Mouse (Mus musculus) spleen, adult 2 months (tissue): ENCODE results near the gene Rgs9bp. TPM values are rescaled to one million over a fixed set of nuclear protein-coding genes. Genes with fewer than 3 reads are reported as not detected.

Experiments used
- DNase-seq, 2 experiments: peaks; one replicate each; pipeline versions ENCODE4 v3.0.0 to v3.0.0-alpha.2; 2012 to 2021; ENCODE audit warnings: low spot score in 2 of 2, low read depth in 1 of 2
- H3K27ac ChIP-seq: fragments of 200-500 bp; 2 replicates; pipeline ENCODE4 v1.5.1; 2012; ENCODE audit warnings: low read length, inconsistent platforms; ENCODE audit not compliant: insufficient read depth
- H3K27me3 ChIP-seq: fragments of 200-500 bp; 2 replicates; pipeline ENCODE4 v1.6.1; 2012; ENCODE audit warnings: mild to moderate bottlenecking, moderate library complexity, low read length, inconsistent platforms; ENCODE audit not compliant: control insufficient read depth, insufficient read depth
- H3K36me3 ChIP-seq: fragments of 200-500 bp; 2 replicates; pipeline ENCODE4 v1.6.1; 2012; ENCODE audit warnings: mild to moderate bottlenecking, low read length, inconsistent platforms; ENCODE audit not compliant: control insufficient read depth, insufficient read depth
- H3K4me1 ChIP-seq: fragments of 200-500 bp; 2 replicates; pipeline ENCODE4 v1.6.1; 2011; ENCODE audit warnings: inconsistent platforms; ENCODE audit not compliant: control insufficient read depth, insufficient read depth, insufficient read length
- H3K4me3 ChIP-seq: fragments of 200-500 bp; 2 replicates; pipeline ENCODE4 v1.5.1; 2011; ENCODE audit warnings: mild to moderate bottlenecking, inconsistent platforms; ENCODE audit not compliant: insufficient read depth, insufficient read length; ENCODE audit errors: extremely low read depth
- CTCF ChIP-seq: fragments of 200-500 bp; IDR thresholded peaks from 2 replicates; pipeline ENCODE4 v1.5.1; 2011; ENCODE audit warnings: mild to moderate bottlenecking, inconsistent platforms; ENCODE audit not compliant: insufficient read depth, insufficient read length, insufficient replicate concordance; ENCODE audit errors: extremely low read depth
- POLR2A ChIP-seq: fragments of 200-500 bp; IDR thresholded peaks from 2 replicates; pipeline ENCODE4 v1.6.1; 2011; ENCODE audit warnings: low read depth, low read length, inconsistent platforms
- WGBS: fragments of 180-500 bp; shearing (Covaris S2); methylation state at CpG from one replicate; pipeline ENCODE4 v1.1.7; 2018; 5-methylcytosine and 5-hydroxymethylcytosine counted together
- polyA plus RNA-seq: library from polyadenylated mRNA; depleted of rRNA; stranded (reverse); fragments of >200 nt; gene quantifications from 2 replicates; pipeline ENCODE4 v1.2.3, GENCODE M21; 2012

Rgs9bp gene
- polyA plus RNA-seq, 1 experiment = 0.11 TPM

DNA sequence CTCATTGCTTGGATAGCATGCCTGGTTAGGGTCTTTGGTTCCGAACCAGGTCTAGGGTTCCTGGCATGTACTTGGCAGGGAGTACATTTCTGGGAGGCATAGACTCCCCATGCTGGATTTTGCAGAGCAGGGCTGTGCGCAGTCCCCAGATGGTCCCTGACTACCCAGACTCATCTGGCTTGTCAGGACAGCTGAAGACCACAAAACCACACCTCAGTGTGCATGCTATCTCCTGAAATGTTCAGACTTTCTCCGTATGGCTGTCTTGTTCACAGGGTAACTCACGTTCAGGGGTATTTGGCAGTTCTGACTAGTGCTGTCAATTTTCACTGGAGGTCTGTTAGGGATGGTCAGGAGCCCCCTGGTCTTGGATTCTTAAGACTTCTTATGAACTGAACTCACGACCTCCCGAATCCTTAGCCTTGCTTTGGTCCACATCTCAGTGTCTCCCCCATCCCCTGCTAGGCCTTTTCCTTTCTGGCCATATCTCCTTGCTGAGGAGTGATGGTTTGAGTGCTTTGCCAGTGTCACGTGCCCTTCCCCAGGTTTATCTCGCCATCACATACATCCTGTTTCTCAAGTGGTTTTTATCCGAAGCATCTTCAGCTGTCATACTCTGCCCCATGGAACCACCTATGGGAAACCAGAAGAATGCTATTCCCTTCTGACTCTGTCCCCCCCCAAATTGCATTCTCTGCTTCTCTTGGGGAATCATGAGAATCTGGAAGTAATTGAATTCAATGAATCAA is 3.5 kb upstream of the Rgs9bp start:
- Histone ChIP-seq H3K27ac (no peak overlapping the region), H3K27me3 (peaks cover 5% of the 10 kb centered on the region), H3K36me3 (0 out of 2 replicates have a peak, but pooled peaks cover 5% of the 10 kb centered on the region), H3K4me3 (no peak overlapping the region), H3K4me1 (peaks cover 3% of the 10 kb centered on the region; the same call in 1 of the 2 replicates)
- TF ChIP-seq CTCF (no peak), POLR2A (no peak)
- no peak for DNase-seq
- WGBS = 32% methylated on average over 9 of the region's 9 CpGs

- no peak for DNase-seq
- H3K27ac ChIP-seq = no peak overlapping the region
- H3K4me3 ChIP-seq = no peak overlapping the region
- peaks cover 5% of the 10 kb centered on the region for H3K27me3 ChIP-seq
- TF ChIP-seq POLR2A (no peak), CTCF (no peak)
- no peaks in the 10 kb centered on the region for H3K36me3 ChIP-seq
- peaks cover 3% of the 10 kb centered on the region; the same call in 1 of the 2 replicates for H3K4me1 ChIP-seq
- 81% methylated on average over 5 of the region's 5 CpGs for WGBS
Measured at GRCm38 (mm10) chr7:35587728-35588127, 2.3 kb upstream of the Rgs9bp start.

DNA sequence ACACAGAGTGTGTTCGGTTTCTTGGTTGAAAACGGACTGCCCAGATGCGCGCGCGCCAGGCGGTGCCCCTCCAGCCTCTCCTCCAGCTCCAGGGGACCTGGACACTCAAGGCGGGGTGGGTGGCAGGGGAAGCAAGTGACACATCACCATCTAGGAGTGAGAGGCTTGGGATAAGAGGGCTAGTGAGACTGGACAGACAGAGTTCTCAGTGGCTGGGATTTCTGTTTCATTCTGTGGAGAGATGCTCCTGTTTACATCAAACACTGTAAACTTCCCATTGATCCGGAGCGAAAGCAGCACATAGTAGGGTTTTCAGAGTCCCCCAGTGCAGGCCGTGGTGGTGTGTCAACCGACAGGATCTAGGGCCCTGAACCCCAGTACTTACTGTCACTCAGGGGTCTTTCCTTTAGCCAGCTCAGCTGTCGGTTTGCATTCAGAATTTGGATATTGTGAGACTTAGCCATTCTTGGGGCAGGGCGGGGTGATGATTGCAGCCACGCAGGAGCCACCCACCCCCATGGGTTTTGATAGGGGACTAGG is 1.6 kb upstream of the Rgs9bp start:
- TF ChIP-seq CTCF (no peak), POLR2A (no peak)
- peak overlapping the region; percentile 86; the same call in 1 of the 2 replicates for H3K4me3 ChIP-seq
- no peaks in the 10 kb centered on the region for H3K36me3 ChIP-seq
- peaks cover 5% of the 10 kb centered on the region for H3K27me3 ChIP-seq
- H3K4me1 ChIP-seq = peaks cover 3% of the 10 kb centered on the region; the same call in 1 of the 2 replicates
- H3K27ac ChIP-seq = no peak overlapping the region
- WGBS = 50% methylated on average over 15 of the region's 15 CpGs
- no peak for DNase-seq

GRCm38 (mm10) chr7:35586055-35586905 is 898 bp upstream of the Rgs9bp start, which contains the start of gene Ankrd27:
TSS of gene Ankrd27 (plus strand) at chr7:35586244.
- H3K4me3 ChIP-seq = peak within 1 kb of the TSS; percentile 86
- peaks cover 5% of the 10 kb centered on the region for H3K27me3 ChIP-seq
- WGBS = under 1% methylated on average over 48 of the region's 49 CpGs
- H3K36me3 ChIP-seq = no peaks in the 10 kb centered on the region
- H3K27ac ChIP-seq = peak within 1 kb of the TSS; percentile 40; the same call in 1 of the 2 replicates
- H3K4me1 ChIP-seq = peaks cover 3% of the 10 kb centered on the region; the same call in 1 of the 2 replicates
- peak; percentile 91 to 92 for DNase-seq
- TF ChIP-seq POLR2A (peak; percentile 13; the same call in 1 of the 2 replicates), CTCF (no peak)

DNA sequence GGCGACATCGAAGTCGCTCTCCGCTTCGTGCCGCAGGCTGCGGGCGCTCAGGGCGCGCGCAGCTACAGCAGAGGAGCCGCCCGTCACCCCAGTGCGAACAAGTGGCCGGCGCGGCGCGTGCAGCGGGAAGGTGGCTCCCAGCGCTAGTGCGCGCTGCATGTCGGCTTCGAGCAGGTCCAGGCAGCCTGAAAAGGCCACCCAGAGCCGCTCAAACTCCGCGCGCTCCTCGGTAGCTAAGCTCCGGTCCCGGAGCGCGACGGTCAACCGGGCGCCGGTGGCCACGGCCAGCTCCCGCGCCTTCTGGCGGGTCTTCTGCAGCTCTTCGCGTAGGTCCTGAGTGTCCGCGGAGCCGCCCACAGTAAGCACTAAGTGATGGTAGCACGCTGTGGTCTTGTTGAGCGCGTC is 594 bp downstream of the Rgs9bp start:
- Histone ChIP-seq H3K4me1 (peaks cover 3% of the 10 kb centered on the region; the same call in 1 of the 2 replicates), H3K27ac (no peak overlapping the region), H3K4me3 (peak overlapping the region; percentile 75), H3K27me3 (peaks cover 5% of the 10 kb centered on the region), H3K36me3 (no peaks in the 10 kb centered on the region)
- peak in 1 of 2 experiments; percentile 22 for DNase-seq
- TF ChIP-seq POLR2A (no peak), CTCF (no peak)
- under 1% methylated on average over 50 of the region's 50 CpGs for WGBS

DNA sequence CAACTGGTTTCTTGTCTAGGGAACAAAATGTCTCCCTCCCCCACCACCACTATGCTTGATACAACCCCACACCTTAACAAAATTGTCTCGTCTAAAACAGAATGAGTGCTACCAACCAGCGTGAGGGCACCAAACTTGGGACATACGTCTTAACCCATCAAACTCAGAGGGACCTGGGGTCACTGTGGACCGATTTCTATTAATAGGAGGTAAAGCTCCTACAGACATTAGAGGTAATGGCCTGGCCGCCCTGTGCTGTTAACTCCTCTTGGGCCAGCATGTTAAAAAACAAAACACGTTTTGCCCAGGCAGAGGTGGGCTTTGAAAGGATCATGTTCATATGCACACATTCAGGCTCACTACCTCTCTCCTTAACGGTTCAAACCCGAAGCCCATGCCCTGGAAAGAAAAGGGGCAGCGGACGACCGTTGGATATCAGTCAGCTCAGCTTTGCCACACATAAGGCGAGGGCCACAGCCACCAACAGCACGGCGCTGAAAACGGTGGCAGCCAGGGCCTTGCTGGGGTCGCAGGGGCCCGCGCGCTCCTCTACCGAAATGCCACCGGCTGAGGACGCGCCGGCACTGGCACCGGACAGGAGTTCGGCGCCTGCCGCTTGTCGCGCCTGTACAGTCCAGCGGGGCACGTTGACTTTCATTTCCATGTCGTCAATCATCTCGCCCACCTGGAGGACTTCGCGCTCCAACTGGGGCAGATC is 1.2 kb downstream of the Rgs9bp start:
- DNase-seq = no peak
- peaks cover 5% of the 10 kb centered on the region for H3K27me3 ChIP-seq
- H3K4me1 ChIP-seq = peaks cover 3% of the 10 kb centered on the region; the same call in 1 of the 2 replicates
- 9% methylated on average over 36 of the region's 36 CpGs for WGBS
- no peak overlapping the region for H3K27ac ChIP-seq
- H3K4me3 ChIP-seq = peak overlapping the region; percentile 75; the same call in 1 of the 2 replicates
- H3K36me3 ChIP-seq = no peaks in the 10 kb centered on the region
- TF ChIP-seq CTCF (no peak), POLR2A (no peak)
